Mouse (Mus musculus): ENCODE measurements around the gene Ddx4.

Ddx4 gene

DNA sequence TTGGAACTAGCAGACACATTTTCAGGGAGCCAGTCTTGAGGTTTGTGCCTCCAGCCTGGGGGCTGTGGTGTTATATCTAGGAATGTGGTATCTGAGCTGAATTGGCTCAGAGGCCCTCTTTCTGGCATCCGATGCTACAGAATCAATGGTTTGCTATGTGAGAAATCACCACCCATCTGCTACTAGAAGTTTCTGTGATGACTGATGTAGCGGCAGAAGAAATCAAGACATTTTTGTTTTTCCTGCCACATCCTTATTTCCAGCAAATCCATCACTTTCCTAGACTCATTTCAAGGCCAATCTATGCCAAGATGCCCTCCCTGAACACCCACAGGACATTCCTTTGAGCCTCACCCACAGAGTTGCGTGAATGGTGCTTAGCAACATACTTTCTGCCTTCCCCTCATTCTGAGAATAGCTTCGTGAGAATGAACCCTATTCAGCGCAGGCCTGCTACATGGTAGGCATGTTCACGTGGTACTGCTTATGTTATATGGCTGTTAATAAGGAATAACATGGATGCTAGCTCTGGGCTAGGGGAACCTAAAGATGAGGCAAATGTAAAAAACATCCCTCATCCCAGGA is 91.6 kb downstream of the Ddx4 start:
- DNase-seq (ENCODE audit: inconsistent age in 2 of 2, low spot score in 1 of 2) = no peak

DNA sequence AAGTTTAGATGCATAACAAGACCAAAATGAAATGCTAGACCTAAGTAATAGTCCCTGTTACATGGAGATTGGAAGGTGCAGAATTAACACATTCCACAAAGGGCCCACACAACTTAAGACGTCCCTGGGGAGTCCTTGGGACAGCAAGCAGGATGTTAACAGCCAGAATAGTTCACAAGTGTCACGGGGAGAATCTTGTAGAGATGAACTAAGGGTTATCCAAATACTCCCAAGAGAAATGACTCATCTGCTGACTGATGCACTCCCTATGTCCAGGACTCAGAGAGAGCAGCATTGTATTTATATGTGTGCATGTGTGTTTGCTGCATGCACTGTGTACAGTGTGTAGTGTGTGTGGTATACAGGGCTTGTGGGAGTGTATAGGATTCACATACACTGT is 95.8 kb downstream of the Ddx4 start:
- DNase-seq (ENCODE audit: inconsistent age in 2 of 2, low spot score in 1 of 2) = peak in 1 of 2 experiments; percentile 54

DNA sequence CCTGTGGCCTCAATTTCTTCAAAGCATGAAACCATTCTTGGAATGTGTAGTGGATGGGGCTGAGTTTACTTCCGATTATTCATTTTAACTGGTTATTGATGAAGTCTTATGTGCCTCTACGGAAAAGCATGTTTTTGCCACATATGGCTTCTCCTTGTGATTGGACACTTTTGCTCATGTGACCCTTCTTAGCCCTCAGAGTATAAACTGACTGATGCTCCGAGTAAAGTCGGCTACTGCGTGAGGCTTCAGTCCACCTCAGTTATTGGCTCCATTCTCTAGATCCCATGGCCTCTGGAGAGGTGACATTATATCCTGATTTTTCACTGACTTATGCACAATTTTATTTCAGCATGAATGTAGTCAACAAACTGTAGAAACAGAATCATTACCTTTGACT is 99.0 kb downstream of the Ddx4 start:
- DNase-seq (ENCODE audit: inconsistent age in 2 of 2, low spot score in 1 of 2) = no peak

DNA sequence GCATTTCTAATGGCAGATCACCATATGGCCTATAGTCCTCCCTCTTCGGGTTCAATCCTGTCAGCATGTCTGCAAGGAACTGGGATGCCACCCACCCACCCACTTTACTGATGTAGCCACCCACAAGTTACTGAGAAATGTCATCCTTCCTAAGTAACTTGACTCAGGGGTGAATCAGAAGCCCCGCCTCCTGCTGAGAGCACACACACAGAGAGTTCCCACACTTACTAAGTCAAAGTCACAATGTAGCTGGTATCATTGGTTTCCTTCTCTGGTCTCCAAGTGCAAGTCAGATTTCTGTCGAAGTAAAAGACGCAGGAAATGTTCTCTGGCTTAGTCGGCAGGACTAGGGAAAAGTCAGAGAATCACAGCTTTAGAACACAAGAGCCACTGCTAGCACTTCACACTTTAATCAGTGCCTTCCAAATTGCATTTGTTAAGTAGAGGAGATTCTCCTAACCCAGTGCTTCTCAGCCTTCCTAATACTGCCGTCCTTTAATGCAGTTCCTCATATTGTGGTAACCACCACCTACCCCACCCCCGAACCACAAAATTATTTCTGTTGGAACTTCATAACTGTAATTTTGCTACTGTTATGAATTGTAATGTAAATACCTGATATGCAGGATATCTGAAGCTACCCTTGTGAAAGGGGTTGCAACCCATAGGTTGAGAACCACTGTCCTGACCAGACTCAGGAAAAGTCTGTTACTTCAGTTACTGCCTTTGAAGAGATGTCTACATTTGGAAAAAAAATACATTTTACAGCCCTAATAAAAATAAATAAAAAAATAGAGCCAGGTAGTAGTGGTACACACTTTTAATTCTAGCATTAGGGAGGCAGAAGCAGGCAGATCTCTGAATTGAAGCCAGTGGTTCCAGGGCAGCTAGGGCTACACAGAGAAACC is 100.4 kb downstream of the Ddx4 start:
- no peak for DNase-seq (ENCODE audit: inconsistent age in 2 of 2, low spot score in 1 of 2)
